Mouse (Mus musculus) liver (tissue): ENCODE results near the gene Chgb.

ENCODE experiments used
- DNase-seq: peaks from one replicate; pipeline ENCODE4 v3.0.0-alpha.2; 2020; ENCODE audit warnings: mixed read lengths

Gene Chgb

DNA sequence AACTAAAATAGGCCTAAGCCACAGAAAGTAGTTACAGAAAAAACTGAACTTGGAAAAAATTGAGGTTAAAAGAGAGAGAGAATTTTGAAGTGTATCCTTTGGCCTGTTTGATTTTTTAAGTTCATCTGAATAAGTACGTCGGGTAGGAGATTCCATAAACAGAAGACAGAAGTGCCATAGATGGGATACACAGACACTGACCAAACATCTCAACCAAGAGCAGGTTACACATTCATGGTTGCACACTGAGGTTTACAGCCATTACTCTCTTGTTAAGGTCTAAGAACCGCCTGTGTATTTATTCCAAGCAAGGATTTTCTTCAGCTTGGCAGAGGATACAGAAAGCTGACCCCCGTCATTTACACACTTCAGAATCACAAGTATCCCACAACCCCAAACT is at the start of gene Chgb:
Gene Chgb (plus strand): TSS at position 301 of the 400 bp plus-strand sequence.
- DNase-seq, result no peak

DNA sequence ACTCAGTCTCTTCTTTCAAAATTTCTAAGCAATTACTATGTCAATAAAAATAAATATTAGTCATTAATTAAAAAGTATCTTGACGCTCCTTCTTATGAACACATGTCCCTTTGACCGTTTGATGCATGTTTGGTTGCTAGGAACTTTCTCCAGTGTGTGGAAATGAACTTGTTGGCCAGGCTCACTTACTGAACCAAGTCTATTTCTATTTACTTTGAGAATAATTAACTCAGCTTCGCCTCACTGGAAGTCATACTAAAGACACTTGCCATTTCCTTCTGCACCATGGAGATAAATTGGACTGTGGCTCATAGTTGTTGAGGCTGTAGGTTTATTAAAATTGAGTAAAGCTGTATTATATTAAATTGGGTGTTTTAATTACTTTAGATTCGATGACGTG is 48.1 kb upstream of the Chgb start:
- no peak for DNase-seq

DNA sequence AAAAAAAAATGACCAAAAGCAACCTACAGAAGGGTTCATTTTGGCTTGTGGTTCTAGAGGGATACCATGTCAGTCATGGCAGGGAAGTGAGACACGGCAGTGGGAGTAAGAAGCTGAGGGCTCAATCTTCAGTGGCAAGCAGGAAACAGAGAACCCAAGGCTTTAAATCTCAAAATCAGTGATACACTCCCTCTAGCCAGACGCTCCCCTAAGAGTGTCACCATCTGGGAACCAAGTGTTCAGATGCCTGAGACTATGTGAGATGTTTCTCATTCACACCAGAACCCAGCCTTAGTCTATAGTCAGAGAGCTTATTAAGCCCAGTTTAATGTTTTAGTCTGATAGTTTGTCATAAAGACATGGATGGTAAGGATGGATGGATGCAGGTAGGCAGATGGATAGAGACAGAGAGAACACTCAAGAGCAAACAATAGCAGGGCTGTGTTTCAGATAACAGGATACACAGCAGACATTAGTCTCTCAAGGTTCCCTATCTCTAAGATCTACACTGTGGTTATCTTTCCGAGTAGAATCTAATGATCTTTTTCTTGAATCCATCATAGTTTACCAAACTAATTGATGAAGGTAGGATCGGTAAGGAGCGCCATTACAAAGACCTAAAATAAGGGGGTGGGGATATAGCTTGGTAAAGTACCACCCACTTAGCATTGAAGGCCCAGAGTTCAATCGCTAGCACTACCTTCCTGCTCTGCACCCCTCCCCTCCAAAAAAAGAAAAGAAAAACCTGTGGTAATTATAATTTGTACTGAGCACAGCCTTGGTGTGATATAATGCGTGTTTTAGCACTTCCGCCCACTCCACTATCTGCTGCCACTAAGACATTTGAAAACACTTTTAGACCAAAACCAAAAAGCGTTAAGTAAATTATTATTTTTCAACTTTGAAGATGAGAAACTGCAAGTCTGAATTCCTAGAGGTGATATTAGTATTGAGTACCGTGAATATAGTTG is 47.2 kb upstream of the Chgb start:
- no peak for DNase-seq

DNA sequence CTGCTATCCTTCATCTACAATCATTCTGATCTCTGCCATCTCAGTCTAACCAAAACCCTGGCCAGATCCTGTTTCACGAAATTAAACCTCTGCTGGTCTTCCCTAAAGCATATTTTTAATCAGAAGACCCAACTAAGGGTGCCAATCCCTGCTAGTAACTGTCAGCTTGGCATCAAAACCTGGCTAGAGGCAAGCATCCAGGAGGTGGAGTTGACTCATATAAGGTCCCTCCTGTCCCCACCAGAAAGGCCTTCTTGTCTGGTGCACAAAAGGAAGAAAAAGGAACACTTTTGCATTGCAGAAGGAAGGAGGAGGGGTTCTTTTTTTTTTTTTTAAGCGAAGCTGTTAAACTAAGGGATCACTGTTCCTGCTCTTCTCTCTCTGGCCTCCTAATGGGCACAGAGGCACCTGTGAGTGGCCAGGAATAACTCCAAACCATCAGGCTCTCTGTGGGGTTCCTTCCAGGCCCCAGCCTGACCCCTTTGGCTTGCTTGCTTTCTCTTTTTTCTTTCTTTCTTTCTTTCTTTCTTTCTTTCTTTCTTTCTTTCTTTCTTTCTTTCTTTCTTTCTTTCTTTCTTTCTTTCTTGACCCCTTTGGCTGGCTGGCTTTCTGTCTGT is 42.2 kb upstream of the Chgb start:
- DNase-seq, result no peak

DNA sequence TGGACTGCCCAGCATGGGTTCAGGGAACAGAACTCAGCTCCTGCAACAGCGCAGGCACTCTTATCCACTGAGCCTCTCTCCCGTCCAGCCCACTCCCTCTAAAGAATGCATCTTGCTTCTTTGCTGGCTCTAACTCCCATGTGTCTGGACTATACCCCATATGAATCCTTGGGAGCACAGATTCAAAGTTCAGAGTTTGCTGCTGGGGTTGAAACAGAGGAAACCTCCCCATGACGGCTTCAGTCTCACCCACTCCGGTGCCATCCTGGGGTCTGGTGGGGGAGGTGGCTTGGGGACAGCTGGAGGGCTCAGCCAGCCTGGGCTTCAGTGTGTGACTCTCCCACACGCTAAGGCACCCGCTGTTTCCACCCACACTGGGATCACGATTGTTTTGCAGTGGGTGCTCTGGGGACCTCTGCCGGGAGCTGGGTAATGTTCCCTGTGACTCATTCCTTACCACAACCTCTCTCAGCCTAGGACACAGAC is 39.2 kb upstream of the Chgb start:
- no peak for DNase-seq

DNA sequence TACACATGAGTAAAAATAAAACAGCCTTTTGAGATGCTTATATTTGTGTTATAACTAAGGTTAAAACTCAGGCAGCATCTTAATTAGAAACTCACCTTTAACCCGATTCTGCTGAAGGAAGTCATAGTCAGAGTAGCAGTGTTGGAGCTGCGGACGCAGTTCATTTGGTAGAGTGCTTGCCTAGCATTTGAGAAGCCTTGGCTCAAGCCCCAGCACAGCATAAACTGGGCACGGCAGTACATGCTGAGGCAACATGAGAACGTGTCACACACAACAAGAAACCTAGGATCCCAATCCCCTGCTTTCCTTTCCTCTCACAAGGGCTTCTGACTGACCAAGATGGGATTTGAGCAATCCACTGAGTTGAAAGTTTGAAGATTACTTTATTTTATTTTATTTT is 36.2 kb upstream of the Chgb start:
- DNase-seq, result no peak

DNA sequence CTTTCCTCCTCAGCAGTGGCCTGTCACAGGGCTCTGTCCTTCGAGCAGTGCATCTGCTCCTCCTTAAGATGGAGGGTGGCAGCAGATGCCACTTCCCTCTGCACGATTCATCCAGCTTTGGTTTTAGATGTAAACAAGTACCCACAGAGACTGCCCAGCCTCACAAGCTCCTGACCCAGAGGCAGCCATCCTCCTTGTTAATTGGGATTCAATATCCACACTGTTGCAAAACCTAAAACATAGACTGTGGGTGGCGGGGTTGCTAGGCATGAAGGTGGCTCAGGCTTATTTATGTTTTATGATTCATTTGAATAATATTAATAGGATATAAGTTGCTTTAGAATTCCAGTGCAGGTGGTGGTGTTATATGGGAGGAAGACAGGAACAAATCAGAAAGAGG is 35.0 kb upstream of the Chgb start:
- no peak for DNase-seq

DNA sequence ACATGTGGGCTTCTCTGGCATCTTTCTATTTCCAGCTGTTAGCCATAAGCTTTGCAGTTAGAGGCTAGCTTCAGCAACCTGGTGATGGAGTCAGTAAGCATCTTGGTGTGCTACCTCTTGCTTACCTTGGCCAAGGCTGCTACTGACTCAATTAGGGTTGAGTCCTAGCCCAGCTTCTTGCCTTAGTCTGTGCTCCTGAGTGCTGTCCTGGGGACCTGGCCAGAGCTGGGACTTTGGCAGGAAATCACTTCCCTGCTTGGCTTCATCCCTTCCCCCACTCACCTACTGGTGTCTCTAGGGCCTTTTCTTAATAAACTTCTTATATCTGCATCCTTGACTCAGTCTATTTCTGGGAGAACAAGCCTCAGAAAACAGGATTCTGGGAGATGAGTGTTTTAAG is 30.4 kb upstream of the Chgb start:
- no peak for DNase-seq

DNA sequence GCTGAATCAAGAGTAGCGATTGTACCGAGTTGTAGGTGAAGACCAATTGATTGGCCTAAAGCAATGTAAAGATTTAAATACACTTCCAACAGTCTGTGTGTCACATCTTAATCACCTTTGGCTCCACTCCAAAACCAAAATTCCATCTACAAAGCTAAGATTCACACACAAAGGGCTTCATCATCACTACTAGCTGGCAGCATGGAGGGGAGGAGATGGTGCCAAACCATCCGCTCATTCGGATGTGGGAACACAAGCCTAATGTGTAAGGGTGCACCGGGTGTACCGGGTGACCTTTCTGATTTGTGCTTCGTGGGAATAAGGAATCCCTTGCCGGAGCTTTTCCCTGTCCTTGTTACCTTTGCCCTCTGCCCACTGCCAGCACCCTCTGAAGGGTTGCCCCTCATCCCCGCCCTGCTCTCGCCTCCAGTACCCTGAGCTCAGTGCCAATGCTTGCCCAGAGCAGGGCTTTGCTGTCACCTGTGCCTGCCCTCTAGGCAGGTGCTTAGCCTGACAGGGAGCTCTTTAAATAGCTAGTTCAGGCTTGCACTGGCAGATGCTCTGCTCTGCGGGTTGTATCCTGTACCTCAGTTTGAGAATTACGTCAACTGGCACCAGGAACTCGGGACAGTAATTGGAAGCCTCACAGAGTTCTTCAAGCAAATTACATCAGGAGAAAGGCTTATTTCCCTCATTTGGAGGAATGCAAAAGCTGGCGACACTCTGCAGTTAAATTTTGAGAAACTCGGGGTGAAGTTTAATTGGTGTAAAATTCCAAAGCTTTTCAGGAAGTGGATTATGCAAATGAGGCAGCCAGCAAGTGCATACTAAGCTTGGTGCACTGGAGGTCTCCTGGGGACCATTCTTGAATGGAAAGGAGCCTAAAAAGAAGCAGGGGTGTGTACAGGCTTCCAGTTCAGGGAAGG is 29.7 kb upstream of the Chgb start:
- DNase-seq, result no peak

DNA sequence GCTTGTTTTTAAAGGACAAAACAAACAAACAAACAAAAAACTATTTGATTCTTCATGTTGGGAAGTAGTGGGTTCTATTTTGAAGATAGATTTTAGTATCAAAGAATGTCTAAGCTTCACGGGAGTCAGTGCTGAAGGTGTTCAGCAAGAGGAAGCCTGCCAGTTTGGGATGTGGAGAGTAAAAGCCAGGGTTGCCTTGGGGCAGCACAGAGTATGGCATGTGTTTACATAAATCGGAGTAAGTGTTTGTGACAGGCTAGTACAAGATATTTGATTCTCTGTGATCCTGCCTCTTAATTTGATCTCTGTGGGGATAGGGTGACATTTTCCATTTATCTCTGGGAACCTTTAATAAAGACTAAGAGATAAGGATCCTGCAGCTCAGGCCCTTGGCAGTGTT is 28.7 kb upstream of the Chgb start:
- DNase-seq, result no peak

DNA sequence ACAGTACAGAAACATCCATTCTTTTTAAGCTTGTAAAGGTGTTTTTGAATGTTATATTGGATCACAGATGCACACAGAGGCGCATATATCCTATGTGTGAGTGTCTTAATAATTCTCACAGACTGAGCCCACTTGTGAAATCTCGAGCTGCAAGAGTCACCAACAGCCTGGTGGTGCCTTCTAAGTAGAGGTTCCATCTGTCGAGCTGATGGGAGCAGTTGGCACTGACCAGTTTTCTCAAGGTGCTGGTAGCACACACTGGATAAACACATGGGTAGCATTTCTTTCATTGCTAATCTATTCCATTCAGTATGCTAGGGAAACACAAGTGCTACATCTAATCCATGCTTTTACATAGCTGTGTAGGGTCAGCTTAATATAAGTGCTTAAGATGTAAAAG is 27.9 kb upstream of the Chgb start:
- DNase-seq, result no peak

DNA sequence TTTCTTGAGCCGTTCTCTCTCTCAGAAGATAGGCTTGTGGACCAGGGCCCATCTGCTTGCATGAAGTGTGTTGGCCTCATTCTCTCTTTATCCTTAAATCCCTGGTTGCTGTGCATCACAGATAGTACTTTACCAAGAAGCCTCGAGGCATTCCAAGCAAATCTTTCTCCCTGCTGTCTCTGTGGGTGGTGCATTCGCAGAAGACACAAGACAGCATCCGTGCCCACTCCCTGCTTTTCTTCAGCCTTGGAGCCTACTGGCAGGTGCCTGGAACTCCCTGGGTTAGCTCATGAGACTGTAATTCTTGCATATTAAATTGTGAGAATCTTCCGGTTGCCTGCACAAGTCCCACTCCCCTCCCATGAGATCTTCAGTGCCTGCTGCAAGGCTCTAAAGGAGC is 23.2 kb upstream of the Chgb start:
- DNase-seq, result no peak

DNA sequence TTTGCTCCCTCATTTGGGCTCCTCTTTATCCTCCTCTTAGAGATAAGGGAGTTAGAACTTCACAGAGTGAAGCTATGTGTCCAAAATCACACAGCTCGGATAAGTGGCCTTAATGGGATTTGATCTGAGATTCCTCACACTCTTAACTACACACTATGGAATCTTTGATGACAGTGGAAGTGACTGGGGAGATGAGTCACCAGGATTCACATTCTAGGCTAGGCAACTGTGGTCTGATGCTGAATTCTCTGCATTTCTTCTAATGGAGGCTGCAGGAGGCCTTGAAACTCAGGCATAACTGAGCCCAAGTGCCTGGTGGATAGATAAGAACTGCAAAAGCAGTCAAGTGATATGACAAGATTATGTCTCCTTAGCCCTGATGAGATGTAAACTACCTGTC is 10.3 kb upstream of the Chgb start:
- DNase-seq, result no peak

DNA sequence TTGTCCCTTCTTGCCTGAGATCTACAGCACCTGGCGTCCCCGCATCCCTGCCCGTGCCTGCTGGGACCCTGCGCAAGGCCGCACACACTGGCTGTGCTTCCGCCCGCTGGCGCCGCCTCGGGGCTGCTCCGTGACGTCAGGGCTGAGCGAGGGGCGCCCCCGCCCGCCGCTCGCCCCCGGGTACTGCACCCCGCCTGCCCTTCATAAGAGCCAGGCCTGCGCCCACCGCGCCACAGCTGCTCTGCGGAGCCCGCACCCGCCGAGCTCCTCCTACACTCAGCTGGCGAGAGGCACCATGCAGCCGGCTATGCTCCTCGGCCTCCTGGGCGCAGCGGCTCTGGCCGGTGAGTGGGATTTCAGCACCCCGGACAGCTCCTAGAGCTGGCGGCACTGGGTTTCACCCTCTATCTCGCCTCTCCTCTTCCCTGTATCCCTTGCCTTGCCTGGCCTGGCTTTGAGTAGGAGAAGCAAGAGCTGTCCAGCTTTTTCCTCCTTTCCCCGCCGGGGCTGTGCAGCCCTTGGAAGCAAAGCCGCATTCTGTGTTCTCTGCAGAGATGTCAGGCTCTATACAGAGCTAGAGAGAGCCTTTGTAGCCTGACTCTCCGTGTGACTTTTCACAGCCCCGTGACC is 476 bp downstream of the Chgb start:
- peak; percentile 86 for DNase-seq

DNA sequence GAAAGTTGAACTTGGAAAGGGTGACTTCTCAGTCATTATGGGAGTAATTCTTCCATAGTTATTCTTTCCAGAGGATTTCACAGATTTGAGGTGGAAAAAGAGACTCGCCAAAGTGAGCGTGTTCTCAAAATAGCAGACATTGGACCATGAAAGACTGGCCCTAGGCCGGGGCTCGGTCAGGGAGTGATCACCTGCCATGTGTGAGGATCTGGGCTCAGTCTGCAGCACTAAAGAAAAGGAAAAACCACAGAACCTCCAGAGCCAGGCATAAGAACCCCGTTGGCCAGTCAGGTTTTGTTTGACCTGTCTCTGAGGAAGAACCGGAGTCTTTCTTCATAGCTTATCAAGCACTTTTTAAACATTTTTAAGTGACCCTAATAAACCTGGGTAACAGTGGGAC is 3.0 kb downstream of the Chgb start:
- DNase-seq, result no peak

DNA sequence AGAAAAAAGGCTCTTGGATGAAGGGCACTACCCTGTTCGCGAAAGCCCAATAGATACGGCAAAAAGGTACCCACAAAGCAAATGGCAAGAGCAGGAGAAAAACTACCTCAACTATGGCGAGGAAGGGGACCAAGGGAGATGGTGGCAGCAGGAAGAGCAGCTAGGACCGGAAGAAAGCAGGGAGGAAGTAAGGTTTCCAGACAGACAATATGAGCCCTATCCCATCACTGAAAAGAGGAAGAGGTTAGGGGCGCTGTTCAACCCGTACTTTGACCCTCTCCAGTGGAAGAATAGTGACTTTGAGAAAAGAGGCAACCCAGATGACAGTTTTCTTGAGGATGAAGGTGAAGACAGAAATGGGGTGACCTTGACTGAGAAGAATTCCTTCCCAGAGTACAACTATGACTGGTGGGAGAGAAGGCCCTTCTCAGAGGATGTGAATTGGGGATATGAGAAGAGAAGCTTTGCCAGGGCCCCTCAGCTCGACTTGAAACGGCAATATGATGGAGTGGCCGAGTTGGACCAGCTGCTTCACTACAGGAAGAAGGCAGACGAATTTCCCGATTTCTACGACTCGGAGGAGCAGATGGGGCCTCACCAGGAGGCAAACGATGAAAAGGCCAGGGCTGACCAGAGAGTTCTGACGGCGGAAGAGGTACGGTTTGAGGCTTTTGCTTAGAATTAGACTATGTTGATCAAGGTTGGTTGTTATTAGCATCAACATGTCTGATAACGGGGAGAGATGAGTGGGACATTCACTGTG is 12.5 kb downstream of the Chgb start:
- DNase-seq, result no peak

DNA sequence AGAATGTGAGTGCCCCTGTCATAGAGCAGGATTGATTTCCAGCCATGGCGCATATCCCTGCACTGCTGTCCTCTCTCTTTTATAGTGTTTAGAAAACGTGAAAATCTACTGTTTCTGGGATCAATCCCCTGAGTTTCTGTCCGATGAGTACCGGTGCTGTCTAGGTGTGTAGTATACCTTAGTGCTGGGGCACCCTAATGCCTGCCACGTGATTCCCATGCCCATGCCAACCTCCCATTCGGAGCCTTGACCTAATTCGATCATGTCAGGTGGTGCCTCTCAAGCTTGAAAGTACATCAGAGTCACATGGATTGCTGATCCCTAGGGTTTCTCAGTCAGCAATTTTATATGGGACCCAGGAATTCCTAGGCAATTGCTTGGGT is 13.1 kb downstream of the Chgb start:
- no peak for DNase-seq

DNA sequence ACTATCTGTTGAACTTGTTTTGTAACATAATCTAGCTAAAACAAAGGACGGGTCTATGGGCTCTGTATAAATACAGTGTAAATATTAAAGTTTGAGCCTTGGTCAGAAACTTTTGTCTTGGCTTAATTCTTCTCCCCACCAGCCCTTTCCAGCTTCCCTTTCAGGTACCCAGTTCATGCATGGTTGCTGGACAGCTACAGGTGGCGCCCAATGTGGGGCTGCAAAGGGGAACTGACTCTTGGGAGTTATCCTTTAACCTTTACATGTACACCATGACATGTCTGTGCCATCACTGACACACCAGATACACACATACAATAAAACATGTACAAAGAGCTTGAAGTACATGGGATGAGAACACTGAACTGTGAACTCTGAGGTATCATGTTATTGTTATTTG is 21.9 kb downstream of the Chgb start:
- no peak for DNase-seq

DNA sequence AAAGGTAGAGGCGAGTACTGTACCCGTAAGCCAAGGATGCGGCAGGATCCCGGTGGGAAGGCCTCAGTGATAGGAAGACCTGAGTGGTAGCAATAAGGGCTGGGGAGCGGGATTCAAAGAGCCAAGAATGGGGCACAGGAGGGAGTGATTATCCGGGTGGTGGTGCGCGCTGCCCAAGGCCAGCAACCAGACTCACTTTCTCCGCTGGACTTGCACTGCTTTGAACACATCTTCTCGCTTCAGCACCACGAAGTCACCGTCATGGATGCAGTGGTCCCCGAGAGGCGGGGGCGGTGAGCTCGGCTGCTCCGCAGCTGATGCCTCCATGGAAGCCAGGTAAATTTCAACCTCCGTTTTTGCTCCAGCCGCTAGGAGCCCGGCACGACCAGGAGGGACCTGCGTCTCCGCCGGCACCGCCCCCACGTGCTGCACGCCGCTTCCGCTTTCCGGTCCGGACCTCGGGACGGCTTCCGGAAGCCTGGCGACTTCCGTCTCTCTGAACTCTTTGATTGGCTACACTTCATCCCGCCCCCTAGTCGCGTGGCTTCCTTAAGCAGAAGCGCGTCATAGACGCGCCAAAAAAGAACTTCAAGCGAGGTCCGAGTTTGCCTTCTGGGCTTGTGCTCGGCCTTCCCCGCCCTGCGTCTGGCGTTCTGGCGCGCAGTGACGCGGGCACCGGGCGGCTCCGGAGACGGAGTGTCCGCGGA is 34.7 kb downstream of the Chgb start, which contains the start of the genes Trmt6 and Mcm8:
Gene Trmt6 (minus strand): TSS at position 448 of the 707 bp plus-strand sequence.
Gene Mcm8 (plus strand): TSS at position 534 of the 707 bp plus-strand sequence.
- DNase-seq, result peak; percentile 93

DNA sequence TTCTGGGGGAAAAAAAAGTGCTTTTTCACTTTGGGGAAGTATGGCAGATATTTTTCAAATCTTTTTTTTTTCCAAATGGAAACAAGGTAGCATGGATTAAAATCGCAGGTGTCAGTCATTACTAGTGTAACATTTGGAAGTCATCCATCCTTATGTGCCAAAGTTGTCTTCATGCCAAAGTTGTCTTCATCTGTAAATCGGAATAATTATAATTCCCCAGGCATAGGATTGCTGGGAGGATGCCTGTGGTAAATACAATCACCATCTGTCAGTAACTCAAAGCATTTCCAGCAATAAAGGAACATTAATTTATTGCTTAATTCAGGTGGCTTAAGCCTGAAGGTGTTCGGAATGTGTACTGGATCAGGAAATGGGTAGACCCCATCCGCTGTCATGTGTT is 60.0 kb downstream of the Chgb start:
- no peak for DNase-seq
